Mouse (Mus musculus) cerebellum, adult 9-10 months (tissue): ENCODE data around the gene Nav2.

ENCODE experiments used
- DNase-seq: peaks from one replicate; pipeline ENCODE4 v3.0.0; 2022

Nav2 gene

DNA sequence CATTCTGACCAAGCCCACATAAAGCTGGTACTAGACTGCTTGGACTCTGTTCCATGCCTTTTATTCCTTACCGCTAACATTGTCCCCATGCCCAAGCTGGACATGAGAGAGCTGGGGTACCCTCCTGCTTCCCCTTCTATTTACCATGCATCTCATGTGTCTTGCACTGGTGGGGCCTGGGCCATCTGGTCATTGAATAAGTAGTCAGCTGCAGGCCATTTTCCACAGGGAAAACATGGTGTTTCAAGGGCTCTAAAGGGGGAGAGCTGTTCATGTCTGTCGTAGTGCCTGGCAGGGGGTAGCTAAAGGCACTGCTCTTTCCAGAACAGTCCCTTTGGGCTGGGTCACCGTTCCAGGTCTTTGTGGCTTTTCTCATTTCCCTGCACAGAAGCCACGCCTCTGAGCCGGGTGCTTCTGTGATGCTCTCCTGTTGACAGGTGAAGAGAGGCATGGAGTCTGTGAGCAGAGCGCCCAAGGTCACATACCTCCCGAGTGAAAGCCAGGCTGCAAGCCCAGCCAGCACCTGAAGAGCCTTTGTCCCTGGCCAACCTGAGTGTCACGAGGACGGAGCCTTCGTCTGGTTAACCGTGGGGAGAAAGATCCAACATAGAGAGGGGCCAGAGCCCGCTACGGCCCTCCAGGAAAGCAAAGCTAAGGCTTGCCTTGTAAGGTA is 348.9 kb downstream of the Nav2 start:
- DNase-seq, result peak; percentile 55

DNA sequence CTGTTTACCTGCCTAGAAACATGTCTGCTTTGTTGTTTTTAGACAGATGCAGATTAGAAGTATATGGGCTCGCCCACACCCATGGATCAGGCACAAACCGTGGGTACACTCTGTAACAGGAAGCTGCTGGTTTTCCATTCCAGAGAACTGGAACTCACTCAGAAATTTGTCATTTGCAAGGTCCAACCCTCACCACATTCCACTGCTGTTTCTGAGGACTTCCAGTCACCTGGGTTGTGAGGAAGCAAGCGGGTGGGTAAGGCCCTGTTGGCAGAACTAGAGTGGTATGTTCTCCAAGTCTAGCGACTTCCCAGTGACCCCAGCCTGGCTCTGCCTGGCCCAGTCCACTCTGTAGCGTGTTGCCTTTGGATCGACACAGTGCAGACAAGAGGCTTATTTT is 349.6 kb downstream of the Nav2 start:
- peak; percentile 41 for DNase-seq

DNA sequence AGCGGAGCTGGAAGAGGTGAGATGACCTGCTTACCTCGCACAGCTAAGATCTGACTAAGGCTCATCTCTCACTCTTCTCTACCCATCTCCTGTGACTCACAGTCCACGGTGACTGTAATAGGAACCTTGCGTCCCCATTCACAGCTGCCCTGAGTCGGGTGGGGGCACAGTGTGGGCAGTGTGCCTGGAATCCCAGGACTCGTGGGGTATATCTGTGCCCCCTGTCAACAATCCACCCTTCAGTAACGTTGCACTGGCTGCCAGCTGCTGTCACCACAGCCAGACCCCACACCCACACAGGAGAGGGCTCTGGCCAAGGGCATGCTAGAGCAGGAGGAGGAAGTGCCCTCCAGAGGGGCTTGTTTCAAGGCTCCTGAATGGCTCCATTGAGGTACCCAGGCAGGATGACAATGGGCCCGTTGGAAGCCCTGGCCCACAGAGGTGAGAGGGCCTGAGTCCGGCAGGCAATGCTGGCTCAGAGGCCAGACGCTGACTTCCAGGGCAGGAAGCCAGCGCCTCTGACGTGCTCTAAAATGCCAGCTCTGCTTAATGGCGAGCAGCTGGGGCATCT is 353.5 kb downstream of the Nav2 start:
- DNase-seq, result peak; percentile 69

DNA sequence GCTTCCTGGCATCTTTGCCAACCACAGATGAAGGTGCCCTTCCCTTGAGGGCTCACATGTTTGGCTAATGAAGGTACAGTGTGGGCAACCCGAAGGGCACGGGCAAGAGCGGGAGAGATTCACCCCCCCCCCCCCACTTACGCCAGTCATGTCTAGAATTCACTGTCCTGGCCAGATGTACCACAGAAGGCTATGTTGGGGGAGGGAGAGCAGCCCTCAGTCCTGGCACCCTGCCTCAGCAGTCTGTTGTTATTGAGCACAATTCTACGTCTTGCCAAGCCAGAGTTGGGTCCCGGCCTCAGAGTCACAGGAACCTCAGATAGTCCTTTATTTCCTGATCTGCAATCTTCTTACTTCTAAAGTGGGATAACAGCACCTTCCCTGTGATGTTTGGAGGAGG is 357.9 kb downstream of the Nav2 start:
- DNase-seq, result peak; percentile 82

DNA sequence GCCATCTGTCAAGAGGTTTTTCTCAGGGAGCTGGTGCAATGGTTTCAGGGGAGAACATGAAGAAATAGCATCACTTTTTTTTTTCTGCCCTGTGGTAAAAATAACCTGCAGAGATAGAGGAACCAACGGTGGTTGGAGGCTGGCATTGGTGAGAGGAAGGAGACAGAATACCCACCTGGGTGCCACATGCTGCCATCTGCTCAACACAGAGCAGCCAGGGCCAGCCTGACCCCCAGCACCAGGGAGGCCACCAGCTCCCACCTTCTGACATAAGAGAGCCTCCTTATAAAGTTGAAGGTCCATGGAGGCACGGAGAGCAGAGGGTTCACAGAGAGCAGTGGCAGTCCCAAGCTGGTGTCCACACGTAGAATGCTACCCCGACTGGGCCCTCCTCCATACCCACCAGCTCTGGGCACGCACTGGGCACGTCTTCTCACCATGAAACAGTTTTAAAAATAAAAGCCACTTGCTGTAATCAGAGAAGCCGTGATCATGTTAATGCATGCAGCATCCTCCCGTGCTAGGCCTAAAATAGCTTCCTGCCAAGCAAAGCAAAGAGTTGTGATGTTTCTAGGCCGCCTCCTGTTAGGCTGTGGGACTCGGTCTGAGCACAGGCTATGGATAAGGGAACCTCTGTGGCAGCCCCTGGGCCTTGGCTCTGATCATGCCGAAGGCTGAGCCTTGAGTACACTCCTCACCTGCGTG is 359.3 kb downstream of the Nav2 start:
- peak; percentile 92 for DNase-seq

DNA sequence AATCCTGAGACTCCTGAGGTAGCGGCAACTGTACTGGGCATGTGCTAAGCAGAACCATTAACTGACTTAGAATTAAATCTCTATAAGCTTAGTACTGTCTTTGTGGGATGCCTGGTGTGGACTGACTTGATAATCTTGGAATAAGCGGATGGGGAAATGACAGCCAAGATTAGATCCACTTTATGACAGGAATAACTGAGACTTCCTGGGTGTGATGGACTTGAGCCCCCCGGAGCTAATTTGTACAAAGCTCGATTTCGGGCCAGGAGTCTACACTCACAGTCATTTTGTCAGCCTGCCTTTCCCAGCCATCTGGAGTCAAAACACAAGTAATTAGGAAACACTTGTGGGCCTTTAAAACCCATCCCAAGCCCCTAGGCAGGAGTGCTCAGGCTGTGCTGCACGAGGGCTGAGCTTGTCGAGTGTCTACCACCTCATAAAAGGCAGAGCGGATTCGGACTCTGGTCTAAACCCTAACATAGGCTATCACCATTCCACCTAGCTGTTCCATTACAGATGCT is 359.9 kb downstream of the Nav2 start:
- peak; percentile 59 for DNase-seq

DNA sequence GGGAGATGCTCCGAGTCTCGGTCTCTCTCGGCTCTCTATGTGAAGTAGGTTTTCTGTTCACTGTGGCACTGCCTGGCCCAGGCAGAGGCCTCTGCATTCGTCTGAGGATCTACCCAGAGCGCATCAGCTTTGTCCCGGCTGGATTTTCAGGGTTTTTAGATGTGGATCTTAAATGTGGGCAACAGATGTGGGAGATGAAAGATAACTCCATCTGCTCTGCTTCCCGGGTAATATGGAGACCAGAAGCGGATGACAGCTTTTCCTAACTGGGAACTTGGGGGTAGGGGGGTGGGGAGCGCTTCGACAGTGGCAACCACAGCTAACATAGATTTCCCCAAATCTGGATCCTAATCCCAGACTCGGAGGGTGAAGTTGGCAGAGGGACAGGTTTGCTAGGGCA is 362.3 kb downstream of the Nav2 start:
- DNase-seq, result no peak

DNA sequence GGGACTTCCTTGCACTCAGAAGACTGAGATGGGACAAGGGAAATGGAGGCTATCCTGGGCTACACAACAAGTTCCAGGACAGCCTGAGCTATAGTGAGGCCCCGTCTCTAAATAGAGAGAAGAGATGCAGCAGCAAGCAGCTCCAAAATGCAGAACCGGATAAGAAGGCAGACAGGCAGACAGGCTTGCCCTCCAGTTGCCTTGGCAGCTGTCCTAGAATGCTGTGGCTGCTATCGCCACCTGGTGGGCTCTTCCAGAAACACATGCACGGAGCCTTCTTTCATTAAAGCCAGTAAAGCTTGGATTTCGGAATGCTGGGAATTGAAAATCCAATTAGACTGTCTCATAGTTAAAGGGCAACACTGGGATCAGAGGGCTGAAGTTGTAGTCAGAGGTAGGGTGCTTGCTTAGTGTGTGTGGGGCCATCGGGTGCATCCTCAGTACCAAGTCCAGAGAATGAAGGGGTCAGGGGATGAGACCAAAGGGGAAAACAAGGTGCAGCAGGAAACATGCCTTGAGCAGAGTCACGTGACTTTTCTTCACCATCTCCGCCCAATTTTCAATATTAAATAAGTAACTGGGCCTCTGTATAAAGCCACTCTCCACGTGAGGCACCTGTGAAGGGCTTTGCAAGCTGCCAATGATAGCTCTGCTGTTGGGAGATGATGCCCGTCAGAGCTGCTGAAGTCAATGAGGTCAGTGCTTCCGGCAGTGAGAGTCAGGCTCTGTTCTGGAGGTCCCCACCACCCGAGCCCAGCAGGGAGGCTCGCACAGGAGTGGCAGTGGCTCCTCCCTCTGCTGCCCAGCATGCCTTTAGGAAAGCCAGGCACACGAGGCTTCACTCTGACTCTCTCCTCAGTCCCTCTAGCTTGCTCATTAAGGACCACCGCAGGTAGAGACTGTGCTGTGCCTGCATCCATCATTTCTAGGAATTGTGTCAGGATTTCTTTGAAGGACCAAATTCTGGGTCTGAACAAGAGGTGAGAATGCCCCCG is 364.2 kb downstream of the Nav2 start:
- peak; percentile 89 for DNase-seq

DNA sequence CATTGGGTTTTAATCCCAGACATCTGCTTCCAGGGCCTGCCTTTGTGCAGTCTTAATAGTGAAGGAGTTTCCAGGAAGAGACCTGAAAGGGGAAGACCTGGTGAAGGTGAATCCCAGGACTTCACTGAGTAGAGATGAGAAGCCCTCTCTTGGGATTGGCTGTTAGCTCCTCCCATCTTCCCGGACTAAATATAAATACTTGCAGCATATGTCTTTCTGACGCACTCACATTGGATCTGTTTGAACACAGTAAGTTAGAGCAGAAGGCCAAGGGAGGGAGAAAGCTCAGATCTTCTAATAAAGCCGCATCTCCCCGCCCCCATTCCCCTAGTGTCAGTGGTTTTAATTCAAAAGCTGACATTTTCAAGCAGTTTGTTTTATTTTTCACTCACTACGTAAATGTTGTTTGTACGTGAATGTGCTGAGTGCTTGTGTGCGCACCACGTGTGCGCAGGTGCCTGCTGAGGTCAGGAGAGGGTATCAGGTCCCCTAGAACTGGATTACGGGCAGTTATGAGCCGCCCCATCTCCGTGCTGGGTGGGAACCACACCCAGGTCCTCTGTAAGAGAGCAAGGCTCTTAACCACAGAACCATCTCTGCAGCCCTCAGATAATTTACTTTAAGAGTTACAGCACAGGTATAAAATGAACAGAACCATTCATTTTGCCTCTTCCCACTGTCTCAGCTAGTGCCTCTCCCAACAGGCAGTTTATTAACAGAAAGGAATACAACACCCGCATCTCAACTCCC is 365.6 kb downstream of the Nav2 start:
- peak; percentile 52 for DNase-seq

DNA sequence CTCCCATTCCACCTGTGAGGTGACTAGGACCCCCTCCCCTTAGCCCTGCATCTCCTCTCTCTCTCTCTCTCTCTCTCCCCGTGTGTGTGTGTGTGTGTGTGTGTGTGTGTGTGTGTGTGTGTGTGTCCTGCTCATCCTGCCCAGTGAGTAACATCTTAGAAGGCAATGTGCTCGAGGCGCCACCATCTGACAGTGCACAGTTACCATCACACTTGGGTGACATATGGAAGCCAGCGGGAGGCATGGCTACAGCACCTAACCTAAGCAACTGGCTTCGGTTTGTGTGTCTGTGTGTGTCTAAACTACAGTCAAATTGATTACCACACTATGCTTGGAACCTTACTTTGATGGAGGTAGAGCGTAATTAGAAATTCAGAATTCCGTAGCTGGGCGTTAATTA is 366.2 kb downstream of the Nav2 start:
- peak; percentile 78 for DNase-seq

DNA sequence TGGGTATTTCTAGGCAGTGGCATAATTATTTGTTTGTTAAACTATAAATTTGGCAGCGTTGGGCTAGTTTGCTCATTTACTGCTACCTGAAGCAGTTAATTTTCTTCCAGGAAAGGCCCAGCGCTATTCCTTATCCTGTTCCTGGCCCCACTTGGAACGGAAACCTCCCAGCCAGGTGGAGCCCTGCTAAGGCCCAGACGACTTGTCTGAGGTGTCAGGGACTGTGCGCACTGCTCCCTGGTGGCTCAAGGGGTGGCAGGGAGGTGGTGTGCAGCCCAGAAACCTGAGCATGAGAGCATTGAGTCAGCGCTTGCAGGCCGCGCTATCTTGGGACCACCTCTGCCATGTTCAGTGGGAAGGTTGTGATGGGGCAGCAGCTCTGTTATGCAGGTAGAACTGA is 367.6 kb downstream of the Nav2 start:
- no peak for DNase-seq

DNA sequence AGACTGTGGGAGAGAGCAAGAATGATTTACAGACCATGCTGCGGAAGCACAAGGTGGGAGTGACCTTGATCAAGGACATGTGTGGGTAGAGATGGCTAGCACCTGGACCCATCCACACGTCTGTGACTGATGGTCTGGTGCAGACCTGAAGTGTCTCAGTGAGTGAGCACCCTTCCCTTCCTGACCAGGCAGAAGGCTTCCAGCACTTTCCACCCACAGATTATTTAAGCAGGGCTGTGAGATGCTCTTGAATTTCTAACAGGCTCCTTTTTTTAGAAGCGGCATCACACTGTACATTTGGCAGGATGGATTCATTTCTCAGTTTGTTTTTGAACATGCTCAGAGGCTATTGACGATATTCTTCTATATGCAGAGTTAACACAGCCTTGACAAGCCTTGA is 369.2 kb downstream of the Nav2 start:
- DNase-seq, result no peak

DNA sequence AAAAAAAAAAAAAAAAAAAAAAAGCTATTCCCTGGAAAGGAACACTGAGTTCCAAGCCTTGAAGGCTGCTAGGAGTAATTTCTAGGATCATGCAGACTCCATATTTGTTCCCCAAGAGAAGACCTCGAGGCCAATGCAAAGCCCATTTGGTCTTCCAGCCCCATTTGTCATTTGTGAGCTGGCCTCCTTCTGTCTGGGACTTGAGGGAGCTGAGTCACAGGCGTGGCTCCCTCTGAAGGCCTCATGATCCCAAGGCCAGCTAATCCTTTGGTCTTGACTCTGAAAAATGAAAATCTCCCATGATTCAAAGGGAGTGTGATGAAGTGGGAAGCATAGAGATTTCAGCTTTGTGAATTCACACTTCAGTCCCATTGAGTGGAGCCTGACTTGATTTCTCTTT is 370.0 kb downstream of the Nav2 start:
- no peak for DNase-seq

DNA sequence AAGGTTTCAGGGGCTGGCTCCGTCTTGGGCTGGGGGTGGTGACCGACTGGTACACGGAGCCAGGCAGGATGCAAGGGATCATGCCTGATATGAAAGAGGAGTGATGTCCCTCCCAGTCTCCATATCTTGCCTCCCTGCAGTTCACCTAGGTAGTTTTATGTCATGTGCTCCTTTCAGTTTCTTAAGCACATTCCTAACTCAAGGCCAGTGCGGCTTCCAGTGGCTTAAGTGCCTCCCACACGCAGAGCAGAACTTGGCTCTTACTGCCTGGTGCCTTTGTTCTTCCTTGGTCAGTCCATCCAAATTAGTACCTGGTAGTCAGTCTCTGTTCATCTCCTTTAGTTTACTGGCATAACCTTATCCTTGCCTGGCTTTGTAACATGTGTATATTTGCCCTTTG is 371.9 kb downstream of the Nav2 start:
- no peak for DNase-seq

DNA sequence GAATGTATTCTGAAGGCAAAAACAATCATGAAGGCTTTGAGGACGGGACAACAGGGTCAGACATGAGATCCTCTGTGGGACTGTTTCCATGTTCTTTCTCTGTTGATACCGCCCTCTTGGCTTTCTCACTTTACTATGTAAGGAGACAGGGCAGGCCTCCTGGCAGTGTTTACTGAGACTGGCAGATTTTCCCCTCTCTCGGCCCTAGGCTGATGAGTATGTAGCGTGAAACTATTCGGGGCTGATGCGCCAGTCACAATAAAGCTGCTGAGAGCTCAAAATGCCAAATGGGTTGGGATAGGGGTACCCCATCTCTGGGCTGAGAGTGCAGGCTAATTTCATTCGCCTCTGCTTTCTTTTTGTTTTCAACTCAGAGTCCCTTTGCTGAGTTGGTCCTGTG is 373.9 kb downstream of the Nav2 start:
- no peak for DNase-seq

DNA sequence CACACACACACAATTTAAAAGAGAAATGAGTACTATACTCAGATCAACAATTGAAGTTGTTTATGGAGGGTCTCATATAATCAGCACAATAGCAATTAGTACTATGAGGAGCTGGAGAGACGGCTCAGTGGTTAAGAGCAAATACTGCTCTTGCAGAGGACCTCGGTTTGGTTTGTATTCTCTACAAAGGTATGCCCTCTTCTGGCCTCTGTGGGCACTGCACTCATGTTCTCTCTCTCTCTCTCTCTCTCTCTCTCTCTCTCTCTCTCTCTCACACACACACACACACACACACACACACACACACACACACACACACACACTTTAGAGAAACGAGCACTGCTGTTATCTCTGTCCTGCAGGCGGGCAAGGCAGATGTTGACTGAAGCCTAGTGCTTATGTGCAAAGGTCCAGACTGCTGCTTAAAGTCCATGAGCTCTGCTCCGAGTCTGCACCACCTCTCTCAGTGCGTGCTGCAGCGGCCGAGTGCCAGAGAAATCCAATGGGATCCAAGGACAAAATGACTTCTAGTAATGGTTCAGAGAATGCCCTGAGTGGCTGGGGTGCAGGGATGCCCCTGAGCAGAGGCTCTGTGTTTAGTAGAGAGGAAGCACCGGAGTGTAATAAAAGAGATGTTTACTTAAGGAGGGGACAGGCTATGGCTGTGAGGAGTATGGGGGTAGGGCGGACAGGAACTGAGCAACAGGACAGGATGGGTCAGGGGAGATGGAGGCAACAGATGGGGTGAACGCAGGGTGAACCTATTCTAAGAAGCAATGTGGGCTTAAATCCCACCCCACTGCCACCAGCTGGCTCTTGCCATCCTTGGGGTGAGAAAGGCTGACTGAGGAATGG is 375.2 kb downstream of the Nav2 start:
- no peak for DNase-seq

DNA sequence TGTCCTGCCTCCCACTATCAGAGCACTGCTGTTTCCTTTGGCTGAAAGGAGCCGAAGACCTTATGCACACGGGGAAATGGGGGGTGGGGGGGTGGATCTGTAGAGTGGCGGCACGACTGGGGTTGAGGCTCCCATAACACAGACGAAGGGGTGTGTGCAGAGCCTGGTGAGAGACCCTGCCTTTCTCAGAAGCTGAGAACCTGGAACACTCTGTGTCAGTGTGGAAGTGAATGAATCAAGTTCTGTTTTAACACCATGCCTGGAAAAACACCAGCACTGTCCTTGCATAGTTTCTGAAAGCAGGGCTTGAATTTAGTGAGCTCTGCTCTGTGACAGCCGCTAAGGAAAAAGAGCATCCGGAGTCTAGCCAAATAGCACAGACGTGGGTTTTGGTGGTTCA is 379.7 kb downstream of the Nav2 start:
- DNase-seq, result no peak

DNA sequence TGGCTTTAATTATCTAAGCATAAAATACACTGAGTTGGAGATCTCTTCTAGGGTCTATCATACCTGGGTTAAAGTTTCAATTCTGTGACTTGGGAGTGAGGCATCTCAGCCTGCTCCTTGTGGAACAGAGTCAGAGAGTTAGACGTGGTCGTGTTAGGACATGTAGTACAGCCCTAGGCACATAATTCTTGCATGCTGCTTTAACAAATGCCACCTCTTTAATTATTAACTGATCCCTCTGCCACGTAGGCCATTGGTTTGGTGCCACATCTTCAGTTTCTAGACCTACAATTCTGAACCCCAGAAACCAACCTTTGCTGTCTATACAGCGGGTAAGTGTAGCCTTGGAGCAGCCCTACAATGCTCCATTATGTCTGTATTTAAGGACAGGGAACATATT is 381.8 kb downstream of the Nav2 start:
- DNase-seq, result no peak

DNA sequence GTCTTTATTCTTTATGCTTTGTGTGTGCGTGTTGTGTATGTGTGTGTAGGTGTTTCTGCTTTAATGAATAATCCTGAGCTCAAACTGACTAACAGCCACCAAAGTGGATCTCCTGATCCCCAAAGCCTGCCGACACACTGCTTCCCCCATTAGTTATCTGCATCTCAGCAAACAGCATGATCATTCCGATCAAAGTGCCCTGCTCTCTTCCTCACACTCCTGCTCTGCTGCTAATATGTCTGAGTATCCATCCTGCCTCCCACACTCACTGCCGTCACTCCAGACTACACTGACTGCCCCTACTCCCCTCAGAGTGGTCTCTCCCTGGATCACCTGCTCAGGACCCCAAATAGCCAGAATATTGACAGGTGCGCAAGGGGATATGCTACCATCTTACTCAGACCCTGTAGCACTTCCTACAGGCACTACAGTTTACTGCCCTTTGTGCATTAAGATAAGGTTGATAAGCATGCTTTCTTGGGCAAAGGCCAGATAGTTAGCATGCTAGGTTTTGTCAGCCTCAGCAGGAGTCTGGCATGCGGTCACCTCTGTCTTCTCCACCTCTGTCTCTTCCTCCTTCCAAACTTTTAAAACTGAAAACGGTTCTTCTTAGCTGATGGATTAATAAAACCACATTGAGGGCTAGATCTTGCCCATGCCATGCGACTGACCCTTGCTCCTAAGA is 382.8 kb downstream of the Nav2 start:
- DNase-seq, result no peak

DNA sequence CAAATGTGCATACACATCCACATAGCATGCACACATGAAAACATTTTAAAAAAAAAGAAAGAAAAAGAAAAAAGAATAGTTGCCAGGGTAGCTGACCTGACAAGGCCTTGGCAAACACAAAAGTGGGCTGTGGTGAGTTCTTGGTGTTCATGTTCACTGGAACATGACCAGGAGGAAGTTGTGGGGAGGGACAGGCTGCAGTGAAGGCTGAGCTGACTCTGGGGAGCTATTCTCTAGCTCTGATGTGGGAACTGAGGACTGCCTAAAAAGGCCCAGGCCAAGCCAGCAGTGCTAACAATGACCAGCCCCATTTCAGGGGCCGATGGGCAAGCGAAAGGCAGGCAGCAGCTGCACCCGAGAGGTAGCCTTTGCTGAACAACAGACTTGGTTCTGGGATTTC is 388.6 kb downstream of the Nav2 start:
- DNase-seq, result no peak

DNA sequence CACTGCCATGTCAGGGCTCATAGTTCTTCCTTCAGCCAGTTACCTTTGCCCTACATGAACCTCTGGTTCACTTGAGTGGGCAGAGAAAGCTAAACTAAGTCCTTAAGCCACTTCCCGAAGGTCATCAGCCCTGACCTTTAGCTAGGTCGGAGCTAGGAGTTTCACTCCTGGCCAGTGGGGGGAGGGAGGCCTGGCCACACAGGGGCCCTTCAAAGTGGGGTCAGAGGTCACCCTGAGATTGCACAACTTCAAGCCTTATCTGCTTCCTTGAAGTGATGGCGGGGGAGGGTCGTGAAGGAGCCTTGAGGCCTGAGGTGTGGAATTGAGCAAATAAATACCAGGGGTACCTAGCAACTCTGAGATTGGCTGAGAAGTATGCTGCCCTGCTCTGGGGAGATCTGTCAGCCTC is 389.9 kb downstream of the Nav2 start:
- DNase-seq, result no peak
